Mouse (Mus musculus) left cerebral cortex, postnatal 36 days (tissue): ENCODE data around the gene Tmem132c. TPM values are rescaled to one million over a fixed set of nuclear protein-coding genes. Genes with fewer than 3 reads are reported as not detected.
A peak's percentile ranks its signal among the peaks of the same experiment; 100 is the strongest.

Source experiments
- DNase-seq, 2 experiments: peaks; one replicate each; pipeline ENCODE4 v3.0.0; 2021 to 2022; ENCODE audit warnings: low spot score in 2 of 2, mixed read lengths in 1 of 2
- intact Hi-C: fragments of 180-260 bp; cut with DNase I; formaldehyde crosslinking; loops from one replicate; pipeline ENCODE4 v1.15.1; 2025
- total RNA-seq, 2 experiments: library from RNA; stranded (reverse); gene quantifications; 2 replicates each; pipeline ENCODE4 v1.2.3; 2021

Tmem132c gene
- total RNA-seq, 2 experiments from 2014 or later, result 6.0 to 6.8 TPM

DNA sequence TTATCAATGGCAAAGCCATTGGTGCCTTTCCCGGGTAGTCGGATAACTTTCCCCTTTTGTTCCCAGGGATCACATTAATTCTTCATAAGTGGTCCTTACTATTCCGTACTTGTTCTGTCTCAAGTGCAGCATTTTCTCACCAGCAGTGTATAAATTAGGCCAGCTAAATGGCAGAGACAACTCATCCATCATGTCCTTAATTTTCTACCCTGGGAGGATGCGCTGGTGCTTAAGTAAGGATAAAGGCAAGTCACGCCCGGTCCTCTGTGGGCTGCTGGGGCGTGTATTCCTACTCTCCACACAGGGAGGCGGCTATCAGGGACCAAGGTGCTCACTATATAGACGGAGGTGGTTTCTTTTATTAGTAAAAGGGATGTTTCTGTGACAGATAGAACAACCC lies 236.2 kb downstream of the Tmem132c start:
- intact Hi-C loops, result no loop called here
- no peak for DNase-seq

DNA sequence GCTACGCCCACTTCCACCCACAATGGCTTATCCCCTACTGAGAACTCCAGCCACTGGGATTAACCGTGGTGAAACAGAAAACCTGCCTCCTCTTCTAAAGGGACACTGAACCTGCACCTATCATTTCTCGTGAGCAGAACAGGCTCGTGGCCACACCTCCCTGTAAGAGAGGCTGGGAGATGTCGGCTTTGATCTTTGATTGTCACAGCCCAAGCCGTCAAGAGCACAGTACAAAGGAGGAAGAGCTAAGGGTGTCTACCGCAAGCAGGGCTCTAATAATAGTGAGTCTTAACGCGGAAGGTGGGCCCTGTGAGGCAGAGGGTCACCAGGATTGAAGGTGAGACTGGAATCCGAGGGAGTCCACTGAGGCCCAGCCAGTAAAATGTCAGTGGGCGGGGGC lies 236.7 kb downstream of the Tmem132c start:
- intact Hi-C loops, result no loop called here
- DNase-seq, result no peak

DNA sequence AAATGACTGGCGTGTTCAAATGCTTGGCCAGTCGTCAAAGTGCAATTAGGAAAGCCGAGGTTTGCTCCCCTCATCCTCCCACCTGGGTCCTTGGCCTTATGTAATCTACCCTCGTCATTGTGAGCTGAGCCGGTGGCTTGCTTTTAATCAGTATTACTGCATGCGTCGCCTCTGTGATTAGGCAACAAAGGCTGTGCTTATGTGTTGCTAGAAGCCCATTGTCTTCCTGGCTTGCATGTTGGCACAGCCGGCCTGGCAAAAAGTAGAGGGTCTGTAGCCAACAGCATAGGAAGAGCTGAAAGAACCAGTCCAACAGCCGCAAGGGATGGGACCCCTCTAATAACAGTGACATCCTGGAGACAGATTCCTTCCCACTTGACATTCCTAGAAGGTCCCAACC lies 239.3 kb downstream of the Tmem132c start:
- intact Hi-C loops, result loop anchor here (5.0 kb wide), 1 partner anchor 249 kb away; no protein-coding TSS in a partner anchor
- no peak for DNase-seq

DNA sequence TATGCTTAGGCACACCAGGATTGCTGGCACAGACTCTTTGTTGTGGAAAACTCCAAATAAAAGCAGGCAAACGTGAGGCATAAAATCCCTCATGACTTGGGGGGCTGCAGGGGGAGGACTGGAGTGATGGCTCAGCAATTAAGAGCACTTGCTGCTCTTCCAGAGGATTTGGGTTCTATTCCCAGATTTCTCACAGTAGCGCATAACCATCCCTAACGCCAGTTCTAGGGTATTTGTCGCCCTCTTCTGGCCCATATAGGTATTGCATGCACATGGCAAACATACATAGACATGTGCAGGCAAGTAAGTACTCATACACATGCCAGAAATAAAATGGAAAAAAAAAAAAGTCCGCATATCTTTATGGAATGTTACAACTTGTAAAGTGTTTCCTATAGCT lies 239.8 kb downstream of the Tmem132c start:
- DNase-seq, result peak in 1 of 2 experiments; percentile 13
- intact Hi-C loops, result loop anchor here (5.0 kb wide), 1 partner anchor 249 kb away; no protein-coding TSS in a partner anchor

DNA sequence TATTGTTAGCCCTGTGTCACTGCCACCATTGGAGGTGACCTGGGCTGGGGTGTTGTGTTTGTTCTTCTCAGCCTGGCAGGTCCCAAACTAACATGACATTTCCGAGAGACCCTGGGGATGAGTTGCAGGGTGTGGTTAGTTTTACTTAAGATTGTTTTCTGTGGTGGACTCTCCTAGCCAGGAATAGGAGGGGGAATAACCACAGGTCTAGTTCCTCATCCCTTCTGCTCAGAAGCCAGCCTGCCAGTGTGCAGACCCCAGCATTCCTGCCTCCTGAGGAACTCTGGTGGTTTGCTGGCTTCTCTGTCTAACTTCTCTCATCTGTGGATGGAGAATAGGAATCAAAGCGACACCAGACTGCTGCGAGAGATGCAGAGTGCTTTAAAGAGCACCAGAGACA lies 240.7 kb downstream of the Tmem132c start:
- DNase-seq, result no peak
- intact Hi-C loops, result loop anchor here (5.0 kb wide), 1 partner anchor 250 kb away; no protein-coding TSS in a partner anchor

DNA sequence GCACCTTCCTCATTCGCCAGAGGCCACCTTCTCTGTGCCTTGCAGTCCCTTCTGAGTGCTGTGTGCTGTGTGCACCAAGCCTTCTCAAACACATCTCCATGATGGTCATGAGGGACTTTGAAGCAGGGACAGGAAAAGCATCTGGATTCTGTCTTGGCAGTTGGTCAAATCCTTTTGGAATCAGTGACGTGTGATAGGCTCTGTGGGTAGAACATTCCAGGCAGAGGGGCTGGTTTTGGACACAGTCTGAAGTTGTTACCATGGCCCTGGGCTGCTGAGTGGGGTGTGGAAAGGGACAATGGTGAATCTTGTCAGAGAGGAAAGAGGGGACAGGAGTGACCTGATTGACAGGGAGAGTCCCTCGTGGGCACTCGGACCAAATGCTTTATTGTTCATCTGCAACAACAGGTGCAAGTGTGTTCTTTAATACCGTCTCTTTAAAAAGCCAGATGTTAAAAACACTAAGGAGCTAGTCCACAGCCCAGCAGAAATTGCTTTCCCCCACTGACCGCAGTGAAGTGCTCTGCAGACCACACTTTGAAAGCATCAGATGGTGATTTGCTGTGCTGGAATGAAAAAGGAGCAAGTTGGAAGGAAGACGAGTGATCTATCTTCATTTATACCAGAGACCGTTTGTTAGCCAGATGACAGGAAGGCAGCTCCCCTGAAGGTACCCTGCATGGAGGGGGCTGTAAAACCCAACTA lies 242.5 kb downstream of the Tmem132c start:
- intact Hi-C loops, result loop anchor here (5.0 kb wide), 1 partner anchor 252 kb away; no protein-coding TSS in a partner anchor

DNA sequence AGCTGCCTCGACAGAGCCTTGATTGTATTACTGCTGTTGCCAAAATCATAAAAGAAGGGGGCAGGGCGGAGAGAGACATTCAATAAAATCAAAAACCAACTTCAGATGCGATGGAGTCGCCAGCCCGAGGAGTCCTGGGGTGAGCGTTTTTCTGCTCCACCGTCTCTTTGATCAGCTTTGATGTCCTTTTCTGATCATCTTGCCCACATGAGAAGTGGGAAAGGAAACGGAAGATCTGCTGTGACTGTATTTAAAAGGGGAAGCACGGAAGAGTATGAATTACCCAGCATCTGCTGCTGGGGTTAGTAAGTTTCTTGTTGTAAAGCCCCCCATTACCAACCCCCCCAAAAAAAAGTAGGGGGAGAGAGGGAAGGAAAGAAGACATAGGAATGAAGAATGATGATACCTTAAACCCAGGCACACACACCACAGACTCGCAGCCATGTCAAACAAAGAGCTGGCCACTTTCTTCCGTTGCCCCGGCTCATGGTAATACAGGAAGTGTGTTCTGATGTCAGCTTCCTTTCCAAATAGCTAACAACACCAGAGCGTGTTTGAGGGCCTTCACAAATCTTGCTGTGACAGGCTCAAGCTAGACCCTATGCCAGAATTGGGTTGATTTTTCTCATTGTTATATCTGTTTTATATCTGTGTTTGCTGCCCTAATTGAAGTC lies 243.3 kb downstream of the Tmem132c start:
- no peak for DNase-seq
- intact Hi-C loops, result loop anchor here (5.0 kb wide), 1 partner anchor 253 kb away; no protein-coding TSS in a partner anchor

More for the DNA sequence above, 242.5 kb downstream of the Tmem132c start:
- DNase-seq, result no peak

DNA sequence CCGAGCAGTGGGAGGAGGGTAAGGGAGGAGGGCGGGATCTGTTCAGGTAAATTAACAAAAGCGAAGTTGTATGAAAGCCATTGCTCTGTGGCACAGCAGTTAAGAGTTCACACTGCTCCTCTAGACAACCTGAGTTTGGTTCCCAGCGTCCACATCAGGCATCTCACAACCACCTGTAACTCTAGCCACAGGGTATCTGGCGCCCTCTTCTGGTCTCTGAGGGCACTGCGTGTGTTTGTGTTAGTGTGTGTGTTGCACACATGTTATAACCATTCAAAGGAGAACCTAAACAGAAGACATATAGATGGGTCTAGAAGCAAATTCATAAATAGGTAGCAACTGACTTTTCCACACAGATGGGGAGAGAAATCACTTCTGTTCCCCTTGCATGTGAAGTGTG lies 245.6 kb downstream of the Tmem132c start:
- no peak for DNase-seq
- intact Hi-C loops, result no loop called here

DNA sequence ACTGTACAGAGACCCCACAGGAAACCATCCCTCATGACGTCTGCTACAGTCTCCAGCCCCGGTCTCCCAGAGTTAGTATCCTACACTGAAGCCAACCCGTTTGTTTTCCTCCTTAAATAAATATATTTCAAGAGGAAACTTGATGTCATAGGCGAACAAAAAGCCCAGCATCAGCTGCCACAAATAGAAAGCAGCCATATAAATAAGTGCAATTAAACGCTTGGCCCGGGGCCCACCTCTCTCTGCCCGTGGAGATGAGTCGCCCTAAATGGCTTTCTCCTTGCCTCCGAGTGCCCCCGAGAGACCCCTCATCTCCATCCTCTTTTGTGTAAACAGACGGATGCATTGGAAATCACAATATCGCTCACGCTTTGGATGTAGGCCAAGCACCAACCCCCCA lies 247.1 kb downstream of the Tmem132c start:
- DNase-seq, result no peak
- intact Hi-C loops, result no loop called here

DNA sequence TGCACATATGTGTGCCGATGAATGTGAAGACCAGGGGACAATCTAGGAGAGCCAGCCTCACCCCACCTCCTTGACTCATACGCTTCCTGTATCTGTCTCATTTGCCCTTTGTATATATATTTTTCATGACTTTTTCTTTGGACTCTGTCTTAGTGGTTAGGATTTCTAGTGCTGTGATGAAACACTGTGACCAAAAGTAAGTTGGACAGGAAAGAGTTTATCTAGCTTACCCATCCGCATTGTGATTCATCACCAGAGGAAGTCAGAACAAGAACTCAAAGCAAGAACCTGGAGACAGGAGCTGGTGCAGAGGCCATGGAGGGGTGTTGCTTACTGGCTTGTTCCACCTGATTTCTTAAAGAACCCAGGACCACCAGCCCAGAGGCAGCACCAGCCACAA lies 250.1 kb downstream of the Tmem132c start:
- intact Hi-C loops, result no loop called here
- no peak for DNase-seq

DNA sequence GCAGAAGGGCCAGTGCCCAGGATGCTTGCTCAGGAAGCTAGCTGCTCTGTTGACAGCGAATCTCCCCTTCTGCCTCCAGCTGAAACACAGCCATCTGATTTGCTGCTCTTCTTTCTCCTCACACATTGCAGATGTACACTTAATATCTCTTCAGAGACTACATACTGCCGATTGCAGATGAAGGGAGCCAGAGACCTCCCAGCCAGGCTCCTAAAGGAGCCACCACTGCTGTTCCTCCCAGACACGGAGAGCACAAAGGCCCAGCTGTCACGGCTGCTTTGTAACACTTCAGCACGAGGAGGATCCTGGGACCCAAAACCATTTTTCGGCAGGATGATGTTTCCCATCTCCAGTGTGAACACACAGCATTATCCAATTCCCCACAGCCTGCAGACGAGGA lies 255.3 kb downstream of the Tmem132c start:
- no peak for DNase-seq
- intact Hi-C loops, result no loop called here

DNA sequence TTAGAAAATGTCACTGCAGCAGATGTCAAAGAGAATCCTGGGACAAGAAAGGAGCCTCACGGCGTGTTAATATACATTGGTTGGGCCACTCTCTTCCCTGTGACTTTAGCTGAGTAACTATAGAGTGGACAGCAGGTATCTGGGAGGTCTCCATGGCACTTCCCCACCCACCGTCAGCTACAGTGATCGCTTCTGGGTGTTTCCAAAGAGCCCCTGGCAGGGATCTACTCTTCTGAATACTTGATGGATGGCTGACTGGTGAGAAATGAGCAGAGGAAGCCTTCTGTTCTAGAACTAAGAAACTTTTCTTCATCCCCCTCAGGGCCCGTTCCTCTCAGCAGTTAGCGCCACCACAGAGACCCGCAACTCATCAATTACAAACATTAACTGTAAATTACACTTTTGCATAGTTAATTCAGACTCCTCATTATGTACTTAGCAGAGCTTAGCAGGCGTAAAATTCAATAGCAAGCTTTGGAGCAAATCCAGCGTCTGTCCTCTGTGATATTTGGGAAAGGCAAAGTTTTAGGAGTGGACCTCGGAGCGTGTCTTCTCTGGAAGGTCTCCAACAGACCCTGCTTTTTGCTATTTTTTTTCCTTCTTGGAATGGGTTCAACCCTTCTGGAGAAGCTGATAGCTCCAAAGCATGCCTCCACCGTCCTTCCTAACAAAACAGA lies 257.7 kb downstream of the Tmem132c start:
- intact Hi-C loops, result no loop called here
- DNase-seq, result no peak

DNA sequence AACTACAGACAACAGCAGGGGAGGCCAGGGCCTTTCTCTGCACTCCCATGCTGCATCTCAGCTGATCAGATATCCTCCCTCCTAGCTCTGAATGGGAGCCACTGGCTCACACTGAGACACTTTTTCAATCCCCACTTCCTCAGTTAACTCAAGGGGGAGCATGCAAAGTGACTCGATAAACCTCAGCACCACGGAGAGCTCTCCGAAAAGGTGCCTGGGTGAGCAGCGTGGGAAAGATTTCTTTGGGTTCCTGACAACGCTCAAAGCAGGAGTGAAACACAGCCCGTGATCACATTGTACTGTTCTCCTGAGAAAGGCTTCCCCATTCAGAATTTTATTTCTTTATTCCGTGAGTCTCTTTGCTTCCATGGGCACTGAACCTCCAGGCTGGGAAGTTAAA lies 261.2 kb downstream of the Tmem132c start:
- intact Hi-C loops, result no loop called here
- no peak for DNase-seq

DNA sequence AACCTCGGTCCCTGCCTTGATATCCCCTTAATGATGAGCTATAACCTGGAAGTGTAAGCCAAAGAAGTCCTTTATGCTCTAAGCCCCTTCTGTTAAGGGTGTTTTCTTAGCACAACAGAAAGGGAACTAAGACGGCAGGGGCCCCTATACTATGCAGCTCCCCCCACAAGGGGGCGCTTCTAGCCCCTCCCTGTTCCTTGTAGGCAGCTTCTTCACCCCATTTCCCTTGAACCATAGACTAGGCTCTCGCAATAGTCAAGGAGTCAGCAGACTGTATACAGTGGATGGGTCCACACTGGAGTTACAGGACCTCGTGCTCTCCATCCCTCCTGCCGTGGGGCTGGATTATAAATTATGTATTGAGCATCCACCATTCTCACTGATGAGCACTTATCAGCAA lies 264.1 kb downstream of the Tmem132c start:
- DNase-seq, result no peak
- intact Hi-C loops, result no loop called here

DNA sequence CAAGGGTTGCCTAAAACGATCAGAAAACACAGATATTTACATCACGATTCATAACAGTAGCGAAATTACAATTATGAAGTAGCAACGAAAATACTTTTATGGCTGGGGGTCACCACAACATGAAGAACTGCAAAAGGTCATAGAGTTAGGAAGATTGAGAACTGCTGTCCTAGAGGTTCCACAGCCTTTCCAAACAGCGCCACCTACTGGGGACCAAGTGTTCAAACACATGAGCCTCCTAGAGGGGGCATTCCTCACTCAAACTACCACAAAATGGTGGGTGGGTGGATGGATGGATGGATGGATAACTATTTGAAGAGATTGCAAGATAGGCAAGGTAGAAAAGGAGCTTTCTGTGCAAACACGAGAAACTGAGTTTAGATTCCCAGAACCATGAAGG lies 270.0 kb downstream of the Tmem132c start:
- no peak for DNase-seq
- intact Hi-C loops, result no loop called here

DNA sequence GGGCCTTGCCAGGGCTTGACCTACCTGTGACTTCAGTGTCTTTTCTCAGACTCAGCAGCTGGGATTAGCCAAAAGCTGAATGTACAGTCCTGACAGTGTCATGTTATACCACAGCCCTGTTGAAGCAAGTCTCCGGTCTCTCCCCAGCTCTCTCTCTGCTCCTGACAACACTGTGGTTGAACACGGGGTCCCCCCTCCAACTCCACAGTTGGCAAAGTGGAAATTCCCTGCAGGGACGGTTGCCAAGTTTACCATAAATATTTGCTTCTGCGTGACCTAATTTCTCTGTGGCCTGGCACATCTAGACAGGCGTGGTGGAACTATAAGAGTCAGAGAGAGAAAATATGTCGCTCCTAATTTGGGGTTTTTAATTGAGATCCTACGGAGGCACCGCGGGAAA lies 274.4 kb downstream of the Tmem132c start:
- intact Hi-C loops, result no loop called here
- no peak for DNase-seq

DNA sequence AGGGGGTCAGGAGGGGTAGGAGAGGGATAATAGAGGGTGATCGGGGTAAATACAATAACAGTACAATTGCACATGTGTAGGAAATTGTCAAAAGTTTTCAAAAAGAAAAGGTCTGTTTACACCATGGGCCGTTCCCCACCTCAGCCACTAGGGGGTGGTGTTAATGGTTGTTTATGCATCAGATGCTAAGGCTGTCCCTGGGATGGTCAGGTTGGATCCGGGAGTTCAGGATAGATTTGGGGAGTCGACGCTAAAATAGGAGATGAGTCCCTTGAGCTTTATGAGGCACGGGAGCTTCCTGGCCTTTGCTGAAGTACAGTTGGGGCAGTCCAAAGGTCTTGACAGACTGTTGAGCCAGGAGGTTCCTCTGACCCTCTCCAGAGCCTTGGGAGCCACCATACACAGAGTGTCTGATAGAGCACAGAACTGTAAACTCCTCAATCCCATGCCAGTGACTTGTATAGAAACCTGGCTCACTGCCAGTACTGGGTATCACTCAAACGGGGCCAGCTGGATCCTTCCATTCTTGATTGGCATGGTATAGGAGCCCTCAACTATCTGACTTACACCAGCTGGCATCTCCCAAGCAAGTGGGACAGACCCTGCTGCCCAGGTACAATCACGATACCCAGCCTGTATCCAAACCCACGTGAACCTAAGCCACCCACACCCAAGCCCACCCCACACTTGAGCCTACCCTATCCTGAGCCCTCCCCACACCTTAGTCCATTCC lies 281.3 kb downstream of the Tmem132c start:
- intact Hi-C loops, result no loop called here
- DNase-seq, result no peak

DNA sequence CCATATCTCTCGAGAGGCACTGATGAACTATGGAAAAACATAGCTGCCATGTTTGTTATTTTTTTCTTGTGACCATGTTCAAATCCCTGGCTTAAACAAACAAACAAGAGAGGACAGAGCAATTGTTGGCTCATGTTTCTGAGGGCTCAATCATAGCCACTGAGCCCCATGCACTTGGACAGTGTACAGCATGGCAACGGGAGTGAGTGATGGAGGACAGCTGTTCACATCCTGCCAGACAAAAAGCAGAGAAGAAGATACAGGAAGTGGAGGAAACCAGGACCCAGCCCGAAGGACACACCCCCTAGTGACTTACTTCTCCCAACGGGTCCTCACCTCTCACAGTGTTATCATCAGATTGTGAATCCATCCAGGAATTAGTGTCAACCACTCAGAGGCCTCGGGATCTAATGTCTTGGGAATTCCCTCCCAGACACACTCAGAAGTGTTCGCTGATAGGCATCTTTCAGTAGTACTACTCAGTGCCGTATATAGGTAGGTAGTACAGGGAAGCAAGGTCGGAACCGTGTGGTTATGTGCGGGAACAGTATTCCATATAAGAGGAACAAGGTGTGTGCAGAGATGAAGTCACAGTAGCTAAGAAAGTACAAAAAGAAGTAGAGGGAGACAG lies 285.9 kb downstream of the Tmem132c start:
- no peak for DNase-seq
- intact Hi-C loops, result no loop called here

DNA sequence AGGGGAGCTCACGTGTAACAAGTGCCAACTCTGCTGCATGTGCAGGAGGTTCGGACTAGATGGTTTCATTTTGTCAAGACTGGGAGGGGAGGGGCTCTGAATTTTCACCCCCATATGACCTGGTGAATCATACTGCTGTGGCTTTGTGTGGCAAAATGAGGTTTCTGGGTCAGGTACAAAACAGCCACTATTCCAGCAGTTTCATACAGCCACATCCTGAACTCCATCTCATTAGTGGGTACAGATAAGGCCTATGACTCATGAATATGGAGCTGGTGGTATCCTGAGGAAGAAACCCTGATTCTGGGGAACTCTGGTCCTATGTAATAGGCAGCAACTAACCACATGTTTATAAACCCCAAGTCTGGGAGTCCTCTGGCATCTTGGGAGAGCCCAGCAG lies 295.9 kb downstream of the Tmem132c start:
- intact Hi-C loops, result no loop called here
- DNase-seq, result no peak

DNA sequence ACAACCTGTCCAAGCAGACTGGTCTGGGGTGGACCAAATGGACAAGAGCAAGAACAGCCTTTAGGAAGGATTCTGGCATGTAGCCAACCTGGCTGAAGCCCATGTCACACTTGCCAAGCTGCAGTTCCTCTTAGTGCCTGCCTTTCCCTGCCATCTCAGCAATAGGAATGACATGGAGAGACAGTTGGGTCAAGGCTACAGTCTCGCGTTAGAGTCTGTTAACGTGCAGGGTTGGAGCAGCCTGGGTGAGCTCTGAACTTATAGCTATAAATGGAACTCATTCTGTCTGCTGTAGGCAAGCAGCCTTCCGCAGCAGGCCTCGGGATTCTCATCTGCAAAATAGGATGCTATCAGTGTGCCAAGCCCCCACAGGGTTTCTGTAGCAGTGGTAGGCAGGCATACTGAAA lies 305.0 kb downstream of the Tmem132c start:
- intact Hi-C loops, result no loop called here
- DNase-seq, result no peak
